Comparison of ENCODE assay signal across 23 mouse cellular contexts in the genomic region with DNA sequence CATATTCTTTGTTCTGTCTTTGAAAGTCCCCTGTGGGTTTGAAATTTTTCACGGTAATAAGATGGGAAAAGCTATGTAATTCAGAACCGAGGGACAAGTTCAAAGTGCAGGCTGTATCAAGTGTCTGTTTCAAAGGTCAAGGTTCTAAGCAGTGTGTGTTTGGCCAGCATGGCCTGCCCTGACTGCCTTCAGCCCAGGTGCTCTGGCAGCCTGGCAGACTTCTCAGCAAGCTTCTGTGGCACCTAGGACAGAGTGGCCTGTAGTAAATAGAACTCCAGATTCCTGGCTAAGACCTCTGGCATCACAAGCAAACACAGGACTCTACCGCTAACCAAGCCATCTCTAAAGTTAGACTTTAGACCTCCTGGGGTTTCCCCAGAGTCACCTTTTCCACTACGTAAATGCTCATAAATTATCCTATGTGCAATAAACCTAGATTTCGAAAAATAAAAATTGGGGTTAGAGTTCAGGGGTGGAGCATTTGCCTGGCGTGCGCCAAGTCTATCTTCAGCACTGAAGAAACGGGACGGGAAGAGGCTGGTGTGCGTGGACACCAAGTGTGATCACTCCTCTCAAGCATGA.
DNase-seq lines count a peak whose midpoint lies in the region; ATAC-seq and TF ChIP-seq lines count a peak whose summit lies in the region.
"Had no signal": no experiment of that assay in that cellular context is flagged by ENCODE, and none has a peak within 500 bp of the region (broad histone marks: within the 10 kb centered on the region; RNA-seq: fewer than 3 reads in every experiment).

No protein-coding gene starts in this region.

- no peak for TF ChIP-seq CTCF in CH12.LX (conservative IDR thresholded peaks at IDR 0.05 in 1 of 2, IDR thresholded peaks at IDR 0.05 in 1 of 2; ENCODE audit: low read depth in 2 of 2, low read length in 2 of 2)

- H3K27ac ChIP-seq in CH12.LX (ENCODE audit: insufficient read depth, low read depth): no peak overlapping the region
- H3K27ac ChIP-seq: embryonic facial prominence, embryonic 15.5 days; heart, adult 2 months; hindbrain, embryonic 14.5 days; left cerebral cortex, adult 2 months had no signal

- TF ChIP-seq EP300 in CH12.LX (IDR thresholded peaks at IDR 0.05; ENCODE audit: low read length): peak; percentile 50; the same call in 1 of the 2 replicates

- no peak for TF ChIP-seq RAD21 in CH12.LX (IDR thresholded peaks at IDR 0.05; ENCODE audit: low read depth, low read length)

- peak; percentile 6 for DNase-seq in adrenal gland, adult 2 months
- DNase-seq in adrenal gland, adult 18-20 months (ENCODE audit: low spot score in 2 of 2): no peak
- DNase-seq in kidney, adult 11 months: peak; percentile 72
- no peak for DNase-seq in kidney, postnatal 4 days
- no peak for DNase-seq in CH12.LX (ENCODE audit: extremely low read depth)
- peak; percentile 65 to 70 for DNase-seq in kidney, postnatal 36 days
- DNase-seq in right cerebral cortex, postnatal 10 days (ENCODE audit: low spot score in 2 of 2): no peak
- DNase-seq: cerebellum, postnatal 10 days; heart, adult 2 months; heart, postnatal 36 days; layer of hippocampus, adult 9-11 months; left cerebral cortex, postnatal 4 days; lung, adult 2 months; lung, postnatal 36 days; retina, postnatal 1 day; right cerebral cortex, postnatal 4 days had no signal

- no peaks in the 10 kb centered on the region for H3K79me2 ChIP-seq in CH12.LX (replicated peaks; ENCODE audit: control insufficient read depth, extremely low read depth, insufficient read depth, poor library complexity, severe bottlenecking)

- in situ Hi-C loops in CH12.LX (cut with MboI; ENCODE audit: low pct_ligation_motif_present, low pct_unique_long_range_greater_than_20kb, low sequenced_read_pairs): no loop called here

- peaks cover 87% of the 10 kb centered on the region for H3K27me3 ChIP-seq in CH12.LX (replicated peaks)
- H3K27me3 ChIP-seq: Patski had no signal

- ATAC-seq in monocyte, adult 5-6 weeks (replicated peaks; ENCODE audit: insufficient number of reproducible peaks, low FRiP score, low TSS enrichment, poor library complexity, severe bottlenecking): no peak
- ATAC-seq: forebrain, embryonic 16.5 days; Patski had no signal

- no peak overlapping the region for H3K9ac ChIP-seq in CH12.LX (ENCODE audit: insufficient read depth, low read depth)
- H3K9ac ChIP-seq: embryonic facial prominence, embryonic 15.5 days; hindbrain, embryonic 14.5 days had no signal

- no peaks in the 10 kb centered on the region for H3K9me3 ChIP-seq in CH12.LX (replicated peaks; ENCODE audit: low read length)
- H3K9me3 ChIP-seq: embryonic facial prominence, embryonic 15.5 days had no signal

- no peaks in the 10 kb centered on the region for H3K4me1 ChIP-seq in CH12.LX (ENCODE audit: control insufficient read depth in 1 of 2, insufficient read depth in 2 of 2)

- dilution Hi-C loops in CH12.LX (cut with MboI; ENCODE audit: extremely low pct_ligation_motif_present, extremely low pct_unique_long_range_greater_than_20kb, low sequenced_read_pairs): no loop called here

- H3K4me2 ChIP-seq in CH12.LX (ENCODE audit: insufficient read depth, low read depth, poor library complexity, severe bottlenecking): no peak overlapping the region; the same call in 1 of the 2 replicates
- H3K4me2 ChIP-seq: embryonic facial prominence, embryonic 15.5 days; hindbrain, embryonic 14.5 days; liver, embryonic 11.5 days had no signal

- no peak overlapping the region for H3K4me3 ChIP-seq in CH12.LX (replicated peaks in 1 of 3; ENCODE audit: low read depth in 2 of 3, low read length in 2 of 3, poor library complexity in 1 of 3)
- H3K4me3 ChIP-seq: embryonic facial prominence, embryonic 15.5 days; heart, adult 2 months; left cerebral cortex, adult 2 months had no signal

- no peak for TF ChIP-seq POLR2A in CH12.LX (IDR thresholded peaks at IDR 0.05; ENCODE audit: low read depth, low read length)

- H3K36me3 ChIP-seq in CH12.LX (replicated peaks in 1 of 2; ENCODE audit: control insufficient read depth in 1 of 2, insufficient read depth in 1 of 2, low read length in 1 of 2): no peaks in the 10 kb centered on the region
- H3K36me3 ChIP-seq: embryonic facial prominence, embryonic 15.5 days had no signal

TF ChIP-seq in CH12.LX, 34 proteins besides CTCF, POLR2A, EP300 and RAD21:
- TF ChIP-seq JUND (conservative IDR thresholded peaks at IDR 0.05; ENCODE audit: low read depth, low read length) (peak; percentile 45; the same call in 1 of the 2 replicates), SIN3A (IDR thresholded peaks at IDR 0.05; ENCODE audit: low read length) (no peak), TBP (conservative IDR thresholded peaks at IDR 0.05; ENCODE audit: low read depth, low read length) (no peak), ELF1 (IDR thresholded peaks at IDR 0.05; ENCODE audit: low read depth, low read length) (no peak), IRF4 (IDR thresholded peaks at IDR 0.05; ENCODE audit: low read depth, low read length) (no peak), JUN (IDR thresholded peaks at IDR 0.05; ENCODE audit: insufficient read depth, low read depth, low read length) (peak; percentile 54), GABPA (IDR thresholded peaks at IDR 0.05; ENCODE audit: insufficient replicate concordance, low read depth, low read length) (no peak)
TF ChIP-seq in CH12.LX: peak in this region for 2.

Comparison
In these comparisons a context has a peak if more than half of its experiments do, and no peak if none do; other contexts are left out.
1. DNase-seq: peak in adrenal gland, adult 2 months (single experiment), kidney, adult 11 months (single experiment) and kidney, postnatal 36 days (2 of 2); none in adrenal gland, adult 18-20 months (0 of 2), kidney, postnatal 4 days (0 of 2), CH12.LX (single experiment) and right cerebral cortex, postnatal 10 days (0 of 2).